Mouse (Mus musculus): ENCODE measurements around the gene Nsun7.

The Nsun7 gene

DNA sequence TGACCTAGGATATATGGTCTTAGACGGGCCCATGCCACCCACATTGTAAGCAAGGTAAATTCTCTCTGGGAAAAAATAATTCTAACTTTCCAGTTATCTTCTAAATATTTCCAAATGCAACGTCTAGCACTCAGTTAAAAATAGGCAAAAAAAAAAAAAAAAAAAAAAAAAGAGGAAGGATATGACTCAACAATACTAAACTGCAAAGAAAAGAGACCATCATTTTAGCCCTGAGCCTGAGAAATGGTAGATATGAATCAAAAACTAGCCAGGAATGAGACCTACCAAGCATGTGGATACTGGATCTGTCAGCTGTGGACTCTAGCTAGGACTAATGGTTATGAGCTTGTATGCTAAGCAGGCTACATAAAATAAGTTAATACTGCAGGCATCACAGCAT is 20.0 kb downstream of the Nsun7 start:
- no peak for DNase-seq (ENCODE audit: low spot score in 2 of 2)

DNA sequence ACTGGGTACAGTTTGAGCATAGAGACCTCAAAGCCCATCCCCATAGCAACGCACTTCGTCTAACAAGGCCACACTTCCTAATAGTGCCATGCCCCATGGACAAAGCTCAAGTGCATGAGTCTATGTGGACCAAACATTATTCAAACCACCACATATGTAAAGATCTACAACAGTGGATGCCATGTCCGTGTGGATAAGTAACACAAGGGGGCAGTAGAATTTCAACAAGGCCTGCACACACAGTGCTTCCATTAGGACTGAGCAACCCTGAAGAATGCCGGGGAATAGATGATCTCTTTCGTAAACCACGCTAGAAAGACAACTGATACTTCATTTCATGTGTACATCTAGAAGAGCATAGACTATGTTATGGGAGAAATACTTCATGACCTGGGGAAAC is 21.0 kb downstream of the Nsun7 start:
- no peak for DNase-seq (ENCODE audit: low spot score in 2 of 2)

DNA sequence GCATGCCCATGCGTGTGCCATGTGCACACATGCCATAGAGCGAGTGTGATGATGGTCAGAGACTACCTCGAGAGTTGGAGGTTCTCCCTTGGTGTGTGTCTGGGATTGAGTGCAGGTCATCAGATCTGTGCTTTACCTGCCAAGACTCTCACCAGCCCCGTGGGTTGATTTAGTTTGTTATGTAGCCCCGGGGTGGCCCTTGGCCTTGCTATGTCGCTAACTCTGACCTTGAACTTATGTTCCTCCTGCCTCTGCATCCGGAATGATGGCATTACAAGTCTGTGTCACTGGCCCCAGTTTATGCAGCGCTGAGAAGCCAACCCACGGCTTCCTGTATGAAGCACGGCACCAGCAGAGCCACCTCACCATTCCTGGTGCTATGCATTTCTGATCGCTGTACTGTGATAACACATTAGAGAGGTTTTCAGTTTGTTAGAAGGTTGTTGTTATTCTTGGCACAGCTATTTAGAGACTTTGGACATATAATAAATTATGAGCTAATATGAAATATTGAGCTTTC is 34.5 kb downstream of the Nsun7 start:
- no peak for DNase-seq (ENCODE audit: low spot score in 2 of 2)

DNA sequence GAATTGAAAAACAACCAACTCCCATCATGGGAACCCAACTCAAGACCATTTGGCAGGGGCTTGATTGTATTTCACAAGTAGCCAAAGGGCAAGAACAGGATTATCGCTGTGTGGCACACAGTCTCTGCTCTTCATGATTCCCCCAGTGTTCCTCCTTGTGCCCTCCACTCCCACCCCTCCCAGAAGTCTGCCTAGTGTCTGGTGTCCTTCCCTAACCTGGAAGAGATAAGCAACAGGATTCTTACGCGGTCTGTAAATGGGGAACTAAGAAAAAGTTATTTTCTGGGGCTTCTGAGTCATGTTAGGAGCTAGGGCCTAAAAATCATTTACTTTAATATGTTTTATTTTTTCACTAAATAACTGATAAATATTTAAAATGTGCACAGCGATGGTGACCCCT is 35.3 kb downstream of the Nsun7 start:
- no peak for DNase-seq (ENCODE audit: low spot score in 2 of 2)

DNA sequence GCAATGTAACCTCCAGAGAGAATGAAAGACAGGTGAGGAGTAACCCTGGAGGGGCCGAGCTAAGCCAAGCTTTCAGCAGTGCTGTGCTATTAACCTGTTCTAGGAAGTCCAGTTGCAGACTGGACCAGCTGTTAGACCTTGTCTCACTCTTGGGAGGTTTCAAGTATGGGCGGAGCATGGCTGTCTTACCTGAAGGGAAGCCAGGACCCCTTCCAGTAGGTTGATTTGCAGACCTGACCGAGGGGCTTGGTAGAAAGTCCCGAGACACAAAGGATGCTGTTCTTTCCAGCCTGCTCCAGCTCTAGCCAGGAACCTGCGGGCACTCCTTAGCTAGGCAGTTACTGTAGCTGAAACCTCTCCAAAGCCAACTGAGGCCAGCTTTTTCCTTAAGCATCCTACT is 36.4 kb downstream of the Nsun7 start:
- no peak for DNase-seq (ENCODE audit: low spot score in 2 of 2)

DNA sequence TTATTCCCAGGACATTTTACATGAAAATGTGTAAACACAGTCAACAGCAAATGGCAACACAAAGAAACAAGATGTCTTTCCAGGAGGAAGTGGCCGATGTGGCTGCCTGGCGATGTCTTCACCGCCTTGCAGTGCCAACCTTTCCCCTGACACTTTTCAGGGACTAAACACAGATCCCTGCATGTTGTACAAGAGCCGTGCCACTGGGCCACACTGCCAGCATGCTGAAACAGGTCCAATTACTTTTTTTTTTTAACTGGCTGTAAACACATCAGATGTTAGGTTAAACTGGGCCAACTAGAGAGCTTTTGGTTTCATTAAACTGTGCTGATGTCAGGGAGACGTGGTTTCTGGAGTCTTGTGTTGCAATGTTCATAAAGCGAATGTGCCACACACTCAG is 39.2 kb downstream of the Nsun7 start:
- DNase-seq (ENCODE audit: low spot score in 2 of 2) = no peak

DNA sequence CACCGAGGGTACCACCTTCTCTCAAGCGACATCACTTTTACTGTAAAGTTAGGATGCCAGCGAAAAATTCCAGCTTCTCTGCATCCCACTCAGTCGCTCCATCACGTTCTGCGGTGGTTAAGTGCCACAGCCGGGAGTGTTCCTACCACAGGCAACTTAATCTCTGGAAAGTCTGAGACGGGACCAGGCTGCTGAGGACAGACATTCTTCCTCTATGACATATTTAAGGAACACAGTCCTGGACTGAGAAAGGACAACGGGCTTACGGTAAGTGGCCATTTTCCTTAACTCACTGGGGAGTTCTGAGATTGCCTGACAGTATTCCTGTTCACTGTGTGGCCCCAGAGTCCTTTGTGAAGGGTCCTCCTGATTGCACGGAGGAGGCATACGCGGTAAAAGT is 40.9 kb downstream of the Nsun7 start:
- DNase-seq (ENCODE audit: low spot score in 2 of 2) = no peak

DNA sequence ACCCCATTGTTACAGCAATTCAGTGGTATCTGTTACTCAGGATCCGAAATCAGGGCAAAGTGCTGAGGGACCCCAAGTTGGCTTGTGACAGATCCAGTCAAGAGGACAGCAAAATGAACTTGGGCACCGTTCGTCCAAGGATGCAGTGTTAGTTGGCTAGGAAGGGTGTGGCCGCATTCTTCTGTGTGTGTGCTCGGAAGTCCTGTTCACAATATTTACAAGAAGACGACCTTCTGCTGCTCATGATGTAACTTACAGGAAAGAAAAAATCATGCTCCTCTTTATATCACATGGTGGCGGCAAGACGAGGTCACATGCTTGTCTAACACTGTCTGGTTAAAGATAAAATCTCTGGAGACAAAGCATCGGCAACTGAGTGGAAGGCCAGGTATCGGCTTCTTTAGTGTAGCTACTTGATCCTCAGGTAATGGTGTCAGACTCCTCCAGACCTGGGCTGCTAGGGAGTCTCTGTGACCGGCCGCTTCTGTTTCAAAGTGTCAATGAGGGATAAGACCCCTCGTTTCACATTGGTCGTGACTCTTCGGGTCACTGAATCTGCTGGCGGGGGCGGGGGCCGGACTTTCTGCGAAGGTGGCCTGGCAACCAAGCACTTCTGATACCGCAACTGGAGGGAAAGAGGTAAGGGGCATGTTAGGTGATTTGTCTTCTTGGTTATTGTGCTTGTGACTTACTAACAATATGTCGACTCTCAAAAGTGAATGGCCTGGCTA is 42.6 kb downstream of the Nsun7 start:
- no peak for DNase-seq (ENCODE audit: low spot score in 2 of 2)

DNA sequence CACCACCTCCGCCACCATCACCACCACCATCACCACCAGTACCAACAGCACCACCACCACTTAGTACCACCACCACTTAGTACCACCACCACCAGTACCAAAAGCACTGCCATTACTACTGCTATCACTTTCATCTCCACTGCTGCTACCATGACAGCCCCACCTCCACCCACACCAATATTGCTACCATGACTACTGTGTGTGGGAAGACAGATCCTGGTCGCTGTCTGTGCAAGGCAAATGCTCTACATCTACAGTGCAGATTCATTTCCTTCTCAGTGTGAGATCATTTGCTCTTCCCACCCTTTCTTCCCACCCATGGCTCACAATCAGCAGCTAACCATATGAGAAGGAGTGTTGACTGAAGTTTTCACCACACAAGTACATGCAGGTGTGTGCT is 43.2 kb downstream of the Nsun7 start:
- no peak for DNase-seq (ENCODE audit: low spot score in 2 of 2)

DNA sequence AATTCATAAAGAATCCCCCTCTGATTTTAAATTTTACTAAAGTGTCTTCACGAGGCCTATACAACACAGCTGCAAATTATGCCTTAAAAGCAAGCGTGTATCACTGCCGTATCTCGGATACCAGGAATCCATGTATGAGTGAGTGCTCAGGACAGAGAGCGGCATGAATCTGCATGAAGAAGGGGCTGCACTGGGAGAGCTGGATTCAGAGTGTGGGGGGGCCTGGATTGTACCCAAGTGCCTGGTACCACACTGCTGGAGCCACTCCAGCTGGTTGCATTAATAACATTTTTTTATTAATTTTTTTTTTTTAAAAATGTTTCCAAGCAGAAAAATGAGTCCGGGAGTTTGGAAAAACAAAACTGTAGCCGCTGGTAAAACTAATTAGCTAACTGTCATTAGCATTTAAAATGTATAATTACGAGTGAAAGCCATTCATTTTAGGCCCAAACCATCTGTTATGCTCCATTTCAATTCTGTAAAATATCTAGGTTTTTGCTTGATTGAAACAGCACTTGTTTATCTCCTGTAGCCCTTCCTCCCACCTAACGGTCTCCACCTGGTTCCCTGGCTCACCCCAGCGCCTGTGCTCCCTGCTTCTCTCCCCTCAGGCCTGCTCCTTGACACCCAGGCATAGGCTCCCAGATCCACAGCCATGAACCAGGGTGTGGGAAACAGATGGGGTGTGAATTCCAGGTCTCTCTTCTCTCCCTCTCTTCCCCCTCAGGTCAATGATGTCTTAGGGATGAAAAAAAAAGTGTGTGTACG is 44.8 kb downstream of the Nsun7 start:
- no peak for DNase-seq (ENCODE audit: low spot score in 2 of 2)

DNA sequence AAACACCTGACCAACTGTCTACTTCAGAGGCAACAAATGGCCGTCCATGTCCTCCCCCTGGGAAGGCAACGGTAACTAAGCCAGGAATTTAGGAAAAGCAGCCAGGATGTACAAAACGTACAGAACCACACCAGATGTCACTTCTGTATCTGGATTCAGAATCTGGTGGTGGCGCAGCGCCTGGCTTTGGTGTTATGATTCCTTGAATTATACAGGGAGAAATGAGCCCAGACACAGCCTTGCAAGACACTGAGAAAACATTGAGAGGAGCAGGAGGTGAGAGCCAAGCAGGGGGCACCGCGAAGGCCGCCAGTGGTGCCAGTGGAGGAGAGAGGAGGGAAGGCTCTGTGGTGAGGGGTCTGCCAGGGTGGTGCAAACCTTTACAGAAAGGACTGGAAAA is 45.8 kb downstream of the Nsun7 start:
- DNase-seq (ENCODE audit: low spot score in 2 of 2) = no peak

DNA sequence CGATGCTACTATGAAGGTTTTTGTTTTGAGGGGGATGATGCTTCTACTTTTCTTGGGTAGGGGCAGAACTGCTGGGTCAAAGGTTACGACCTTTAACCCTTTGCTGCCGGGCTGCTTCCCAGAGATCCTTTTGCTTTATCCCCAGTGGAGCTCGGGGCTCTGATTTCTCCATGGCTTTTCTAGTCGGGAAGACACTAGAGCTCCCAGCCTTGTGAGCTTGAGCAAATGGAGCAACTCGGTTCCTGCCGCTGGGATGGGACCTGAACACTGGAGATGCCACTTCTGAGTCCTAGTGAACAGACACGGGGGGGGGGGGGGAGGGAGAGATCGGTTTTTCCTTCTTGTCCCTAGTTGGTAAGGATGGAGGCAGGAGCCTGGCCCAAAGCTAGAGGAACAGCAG is 50.6 kb downstream of the Nsun7 start:
- no peak for DNase-seq (ENCODE audit: low spot score in 2 of 2)

DNA sequence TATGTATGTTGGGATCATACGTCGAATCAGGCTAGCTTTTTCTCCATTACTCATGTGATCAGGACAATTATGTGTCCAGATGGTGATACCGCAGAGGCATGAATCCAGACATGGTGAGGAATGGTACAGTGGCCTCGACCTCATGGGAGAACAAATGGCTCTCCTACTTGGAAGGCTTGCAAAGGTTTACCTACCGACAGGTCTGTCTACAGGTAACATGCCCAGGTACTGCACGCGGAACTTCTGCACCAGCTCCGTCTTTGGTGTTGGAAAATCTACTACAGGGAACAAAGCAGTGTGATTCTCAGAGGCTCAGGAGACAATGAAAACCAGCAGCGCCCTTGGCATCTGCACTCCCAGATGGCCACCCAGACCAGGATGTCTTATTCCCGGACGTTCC is 51.1 kb downstream of the Nsun7 start:
- DNase-seq (ENCODE audit: low spot score in 2 of 2) = no peak

DNA sequence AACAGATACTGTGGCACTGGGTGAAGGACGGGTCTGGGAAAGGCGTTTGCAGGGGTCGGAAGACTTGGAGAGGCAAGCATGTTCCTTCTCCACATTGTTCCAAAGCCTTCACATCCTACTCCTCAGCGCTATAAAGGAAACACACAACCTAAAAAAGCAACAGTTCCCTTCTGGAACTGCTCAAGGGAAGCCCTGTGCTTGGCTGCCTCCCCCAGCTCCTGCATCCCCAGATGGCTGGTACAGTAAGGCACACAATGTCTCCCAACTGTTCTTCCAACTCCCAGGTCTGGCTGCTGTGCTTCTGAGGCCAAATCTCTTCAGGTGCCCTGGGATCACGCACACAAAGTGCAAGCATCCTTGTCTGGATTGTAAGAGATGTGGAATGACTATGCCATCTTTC is 56.1 kb downstream of the Nsun7 start:
- DNase-seq (ENCODE audit: low spot score in 2 of 2) = no peak

DNA sequence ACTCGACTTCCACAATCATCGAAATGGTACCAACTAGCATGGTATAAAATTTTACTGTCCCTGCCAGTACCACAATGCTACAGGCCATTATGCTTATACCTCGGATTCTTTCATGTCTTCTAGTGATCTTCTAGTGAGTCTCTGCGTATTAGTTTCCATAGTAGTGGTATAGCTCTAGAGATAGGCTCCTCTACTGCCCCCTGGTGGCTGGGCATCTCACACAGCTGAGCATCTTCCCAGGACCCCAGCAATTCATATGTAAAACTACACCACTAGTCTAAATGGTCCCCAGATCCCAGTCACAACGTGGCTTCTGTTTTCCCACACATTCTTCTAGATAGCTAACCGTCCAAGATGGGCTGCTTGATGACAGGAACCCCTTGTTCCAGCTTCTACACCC is 59.6 kb downstream of the Nsun7 start:
- DNase-seq (ENCODE audit: low spot score in 2 of 2) = peak; percentile 31 to 57

DNA sequence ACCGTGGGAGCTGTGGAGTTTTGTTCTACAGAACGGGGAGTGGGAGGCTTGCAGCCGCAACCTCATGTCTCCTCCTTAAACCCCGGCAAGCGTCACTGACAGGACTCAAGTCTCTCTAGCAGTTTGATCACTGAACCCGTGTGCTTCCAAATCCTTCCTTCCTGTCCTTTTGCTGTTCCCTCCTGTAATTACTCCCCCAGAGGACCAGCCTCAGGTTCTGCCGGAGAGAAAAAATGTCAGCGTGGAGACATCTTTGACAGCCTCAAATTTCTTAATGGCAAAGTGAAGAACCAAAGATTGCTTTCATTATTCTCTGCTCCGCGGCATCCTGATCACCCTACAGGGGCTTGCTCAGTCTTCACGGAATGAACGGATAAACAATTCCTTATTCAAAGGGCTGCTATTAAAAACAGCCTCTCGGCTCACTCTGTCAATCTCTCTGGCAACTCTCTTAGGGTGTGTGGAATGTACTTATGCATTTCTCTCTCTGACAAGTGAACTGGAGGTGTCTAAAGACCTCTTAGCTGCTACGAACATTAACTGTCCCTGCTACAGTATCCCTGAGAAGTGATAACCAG is 60.2 kb downstream of the Nsun7 start:
- no peak for DNase-seq (ENCODE audit: low spot score in 2 of 2)

DNA sequence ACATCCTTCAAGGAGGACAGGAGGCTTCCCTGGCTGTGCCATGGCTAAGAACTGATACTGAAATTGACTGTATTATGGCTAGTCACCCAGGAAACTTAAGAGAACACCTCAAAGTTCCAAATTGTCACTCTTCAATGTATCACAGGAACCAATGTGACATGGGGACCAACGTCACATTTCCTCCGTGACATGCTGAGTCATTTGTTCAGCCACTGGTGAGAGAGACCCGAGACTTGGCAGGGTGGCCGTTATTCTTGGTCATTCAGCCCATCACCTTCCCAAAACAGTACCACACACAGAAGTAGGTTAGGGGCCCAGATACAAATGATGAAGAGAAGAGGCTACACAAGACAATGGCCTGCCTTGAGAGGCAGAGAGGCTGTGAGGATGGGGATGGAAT is 63.4 kb downstream of the Nsun7 start:
- DNase-seq (ENCODE audit: low spot score in 2 of 2) = no peak

DNA sequence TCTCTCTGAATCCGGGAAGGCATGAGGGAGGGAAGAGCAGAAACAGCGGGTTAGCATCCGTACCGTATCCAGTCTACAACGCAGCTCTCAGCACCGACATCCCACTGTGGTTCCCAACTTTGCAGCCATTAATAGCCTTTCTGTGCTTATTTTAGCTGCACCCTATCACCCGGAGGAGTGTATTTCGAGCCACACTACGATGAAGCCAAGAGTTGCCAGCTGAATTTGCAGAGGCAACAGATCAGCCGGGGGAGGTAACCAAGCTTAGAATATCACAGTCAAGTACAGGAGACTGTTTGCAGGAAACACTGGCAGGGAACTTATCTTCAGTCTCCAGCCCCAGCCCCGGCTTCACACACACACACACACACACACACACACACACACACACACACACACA is 63.9 kb downstream of the Nsun7 start:
- DNase-seq (ENCODE audit: low spot score in 2 of 2) = no peak

DNA sequence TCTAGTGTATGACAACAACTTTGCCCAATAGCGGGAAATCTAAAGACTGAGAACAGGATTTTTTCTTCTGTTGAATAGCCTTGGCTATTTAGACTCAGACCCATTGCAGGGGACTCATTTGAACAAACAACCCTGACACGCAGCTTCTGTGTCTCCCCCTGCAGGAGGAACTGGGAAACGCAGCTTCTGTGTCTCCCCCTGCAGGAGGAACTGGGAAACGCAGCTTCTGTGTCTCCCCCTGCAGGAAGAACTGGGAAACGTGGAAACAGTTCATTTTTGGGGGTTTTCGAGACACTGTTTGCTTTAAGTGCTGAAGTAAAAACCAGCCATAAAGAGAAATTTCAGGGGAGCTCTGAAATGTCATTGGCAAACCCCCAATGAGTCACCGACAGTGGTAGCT is 66.7 kb downstream of the Nsun7 start:
- DNase-seq (ENCODE audit: low spot score in 2 of 2) = no peak

DNA sequence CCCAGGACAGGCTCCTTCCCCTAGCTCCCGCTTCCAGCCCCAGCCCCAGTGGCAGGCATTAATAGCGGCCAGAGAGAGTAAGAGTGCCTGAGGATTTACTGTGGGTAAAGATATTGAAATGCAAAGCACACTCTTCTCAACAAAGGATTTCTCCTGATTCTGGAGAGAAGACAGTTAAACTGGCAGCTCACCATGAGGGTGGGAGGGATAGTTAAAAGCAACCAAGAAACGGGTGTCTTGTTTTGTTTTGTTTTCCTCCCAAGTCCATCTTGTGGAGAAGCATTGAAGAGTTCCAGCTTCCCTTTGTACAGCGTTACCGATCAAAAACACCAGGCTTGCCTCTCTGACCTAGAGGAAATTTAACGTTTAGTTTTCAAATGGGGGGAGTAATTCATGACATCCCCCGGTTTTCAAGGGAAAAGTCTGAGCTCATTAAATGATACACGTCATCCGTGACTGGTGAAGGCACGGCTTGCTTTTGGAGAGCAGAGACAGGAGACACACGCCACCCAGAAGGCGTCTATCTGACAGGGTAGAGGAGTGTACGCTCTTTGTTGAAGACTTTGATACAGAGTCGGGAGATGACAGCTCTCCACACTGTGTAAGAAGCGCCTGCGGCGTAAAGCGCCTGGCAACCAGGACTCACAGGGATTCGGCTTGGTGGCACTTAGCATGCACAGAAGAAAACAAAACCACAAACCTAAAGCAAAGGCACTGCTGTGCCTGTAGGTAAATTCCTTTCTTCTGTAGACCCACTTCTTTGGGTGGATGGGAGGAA is 68.4 kb downstream of the Nsun7 start:
- DNase-seq (ENCODE audit: low spot score in 2 of 2) = no peak

DNA sequence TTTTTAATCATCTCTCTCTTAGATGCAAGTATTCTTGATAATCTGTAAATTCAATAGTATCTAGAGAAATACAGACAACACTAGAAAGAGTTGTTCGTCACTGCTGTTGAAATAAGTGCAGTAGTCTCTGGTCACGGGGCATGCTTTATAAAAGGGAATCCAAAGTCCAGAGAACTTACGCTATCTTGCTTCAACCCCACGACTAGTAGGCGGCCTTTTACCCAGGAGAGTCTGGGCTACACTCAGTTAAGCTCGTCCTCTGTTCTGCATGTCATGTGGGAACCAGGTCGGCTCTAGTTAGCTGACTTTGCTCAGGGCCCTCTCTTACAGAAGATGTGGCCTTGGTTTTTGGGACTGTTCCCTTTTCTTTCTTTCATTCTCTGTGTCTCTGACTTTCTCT is 69.1 kb downstream of the Nsun7 start:
- DNase-seq (ENCODE audit: low spot score in 2 of 2) = no peak

DNA sequence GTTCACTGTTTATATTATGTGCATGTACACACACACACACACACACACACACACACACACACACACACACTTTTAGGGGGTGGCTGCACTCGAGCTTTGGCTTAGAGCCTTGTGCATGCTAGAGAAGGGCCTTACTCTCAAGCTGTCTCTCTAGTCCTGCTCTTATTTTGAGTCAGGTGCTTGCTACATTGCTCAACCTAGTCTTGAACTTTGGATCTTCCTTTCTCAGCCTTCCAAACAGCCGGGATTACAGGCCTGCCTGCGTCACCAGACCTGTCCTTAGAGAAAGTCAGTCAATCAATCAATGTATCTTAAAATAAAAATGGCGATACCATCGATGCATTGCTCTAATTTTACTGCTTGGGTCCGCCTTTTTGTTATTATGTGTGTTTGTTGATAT is 71.1 kb downstream of the Nsun7 start:
- DNase-seq (ENCODE audit: low spot score in 2 of 2) = no peak
